Mouse (Mus musculus) retina, adult 2 months (tissue): ENCODE results near the gene Tbcd.
A peak's percentile ranks its signal among the peaks of the same experiment; 100 is the strongest.

Experiments used
- DNase-seq: peaks from one replicate; pipeline ENCODE4 v3.0.0-alpha.2; 2012; ENCODE audit warnings: low read depth, low spot score

The Tbcd gene

GRCm38 (mm10) chr11:121475699-121476415, 24.1 kb downstream of the Tbcd start:
- DNase-seq: peak; percentile 38

GRCm38 (mm10) chr11:121479476-121480203, 27.9 kb downstream of the Tbcd start:
- DNase-seq: no peak

- no peak for DNase-seq
Observed at GRCm38 (mm10) chr11:121481129-121481528, 29.4 kb downstream of the Tbcd start.

- no peak for DNase-seq
Observed at GRCm38 (mm10) chr11:121485882-121486281, 34.1 kb downstream of the Tbcd start.

- DNase-seq: no peak
Observed at GRCm38 (mm10) chr11:121490651-121491050, 38.9 kb downstream of the Tbcd start.

GRCm38 (mm10) chr11:121500595-121500994, 48.8 kb downstream of the Tbcd start:
- no peak for DNase-seq

- no peak for DNase-seq
Observed at GRCm38 (mm10) chr11:121501525-121501924, 49.8 kb downstream of the Tbcd start.

GRCm38 (mm10) chr11:121502000-121502860, 50.5 kb downstream of the Tbcd start:
- no peak for DNase-seq

GRCm38 (mm10) chr11:121508478-121508877, 56.7 kb downstream of the Tbcd start:
- DNase-seq: no peak

GRCm38 (mm10) chr11:121510512-121511246, 58.9 kb downstream of the Tbcd start:
- no peak for DNase-seq

- no peak for DNase-seq
Observed at GRCm38 (mm10) chr11:121512896-121513572, 61.3 kb downstream of the Tbcd start.

GRCm38 (mm10) chr11:121515996-121516395, 64.2 kb downstream of the Tbcd start:
- no peak for DNase-seq

GRCm38 (mm10) chr11:121516906-121517305, 65.2 kb downstream of the Tbcd start:
- DNase-seq: no peak

- no peak for DNase-seq
Observed at GRCm38 (mm10) chr11:121517687-121518465, 66.1 kb downstream of the Tbcd start.

GRCm38 (mm10) chr11:121519131-121519530, 67.4 kb downstream of the Tbcd start, which contains the start of gene Zfp750:
Gene Zfp750 (minus strand): TSS chr11:121519333.
- DNase-seq: no peak

GRCm38 (mm10) chr11:121519703-121520102, 68.0 kb downstream of the Tbcd start:
- no peak for DNase-seq

- no peak for DNase-seq
Observed at GRCm38 (mm10) chr11:121520761-121521160, 69.0 kb downstream of the Tbcd start.

- no peak for DNase-seq
Observed at GRCm38 (mm10) chr11:121522156-121522762, 70.5 kb downstream of the Tbcd start.

GRCm38 (mm10) chr11:121524191-121524590, 72.4 kb downstream of the Tbcd start:
- no peak for DNase-seq

GRCm38 (mm10) chr11:121529747-121530146, 78.0 kb downstream of the Tbcd start:
- DNase-seq: no peak
